8 mouse cellular contexts compared by ENCODE assay signal in the genomic region with DNA sequence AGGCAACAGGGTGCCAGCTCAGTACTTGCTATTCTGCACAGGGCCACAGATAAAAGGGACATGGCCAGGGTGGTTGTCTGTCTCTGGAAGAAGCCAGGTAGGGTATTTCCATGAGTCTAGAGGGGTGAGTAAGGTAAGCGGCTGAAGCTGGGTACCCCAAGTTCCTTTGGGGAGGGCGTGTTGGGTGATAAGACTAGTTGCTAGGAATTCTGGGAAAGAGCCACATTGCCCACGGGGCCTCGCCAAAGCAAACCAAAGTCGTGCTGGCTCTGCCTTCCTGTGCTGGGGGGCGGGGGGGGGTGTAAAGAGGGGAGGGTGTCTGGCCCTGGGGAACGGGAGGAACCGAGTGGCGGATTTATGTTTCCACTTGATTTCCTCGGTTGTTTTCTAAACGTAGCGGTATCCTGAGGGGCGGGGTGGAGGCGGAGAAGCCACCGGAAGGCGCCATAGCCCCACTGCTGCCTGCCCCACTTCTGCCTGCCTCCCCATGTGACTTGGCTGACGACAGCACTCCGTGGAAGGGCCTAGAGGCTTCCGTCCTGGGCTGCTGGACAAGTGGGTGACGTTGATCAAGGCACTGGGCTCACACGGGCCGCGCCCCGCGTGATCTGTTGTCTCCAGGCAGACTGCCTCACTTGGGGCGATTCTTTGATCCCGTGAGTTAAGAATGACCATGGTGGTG. TPM values are rescaled to one million over a fixed set of nuclear protein-coding genes. Genes with fewer than 3 reads are reported as not detected.
DNase-seq lines count a peak whose midpoint lies in the region; ATAC-seq lines count a peak whose summit lies in the region.

No protein-coding gene starts in this region.

- H3K9me3 ChIP-seq in kidney, embryonic 14.5 days (ENCODE audit: control insufficient read depth, low read length), result no peaks in the 10 kb centered on the region
- H3K9me3 ChIP-seq in neural tube, embryonic 15.5 days (replicated peaks), result no peaks in the 10 kb centered on the region
- H3K9me3 ChIP-seq in forebrain, embryonic 14.5 days (replicated peaks; ENCODE audit: control insufficient read depth, low read length), result no peaks in the 10 kb centered on the region

- H3K4me3 ChIP-seq in kidney, embryonic 14.5 days (ENCODE audit: low read length), result no peak overlapping the region
- H3K4me3 ChIP-seq in neural tube, embryonic 15.5 days (replicated peaks), result no peak overlapping the region
- H3K4me3 ChIP-seq in forebrain, embryonic 14.5 days (ENCODE audit: low read depth, low read length), result no peak overlapping the region

- H3K4me1 ChIP-seq in kidney, embryonic 14.5 days (ENCODE audit: control insufficient read depth, insufficient read depth, low read length), result 0 out of 2 replicates have a peak, but pooled peaks cover 8% of the 10 kb centered on the region
- H3K4me1 ChIP-seq in neural tube, embryonic 15.5 days, result no peaks in the 10 kb centered on the region
- no peaks in the 10 kb centered on the region for H3K4me1 ChIP-seq in forebrain, embryonic 14.5 days (ENCODE audit: control insufficient read depth, insufficient read depth, low read length)

- H3K9ac ChIP-seq in kidney, embryonic 14.5 days (ENCODE audit: low read depth, low read length), result no peak overlapping the region
- H3K9ac ChIP-seq in neural tube, embryonic 15.5 days (replicated peaks), result no peak overlapping the region
- H3K9ac ChIP-seq in forebrain, embryonic 14.5 days (ENCODE audit: low read length), result no peak overlapping the region

- H3K27me3 ChIP-seq in kidney, embryonic 14.5 days (ENCODE audit: control insufficient read depth, insufficient read depth, low read length), result no peaks in the 10 kb centered on the region
- no peaks in the 10 kb centered on the region for H3K27me3 ChIP-seq in neural tube, embryonic 15.5 days (replicated peaks)
- H3K27me3 ChIP-seq in forebrain, embryonic 14.5 days (replicated peaks; ENCODE audit: control insufficient read depth, insufficient read depth, low read length), result no peaks in the 10 kb centered on the region

- peak; percentile 74 for DNase-seq in kidney, adult 11 months
- peak; percentile 32 for DNase-seq in adrenal gland, adult 8-10 months
- DNase-seq in heart, postnatal 4 days, result peak; percentile 41
- peak; percentile 44 for DNase-seq in lung, postnatal 36 days
- peak; percentile 64 for DNase-seq in thymus, postnatal 4 days
- DNase-seq in forebrain, embryonic 14.5 days (ENCODE audit: low spot score), result no peak

- no peak overlapping the region for H3K27ac ChIP-seq in kidney, embryonic 14.5 days (ENCODE audit: low read depth, low read length)
- no peak overlapping the region for H3K27ac ChIP-seq in neural tube, embryonic 15.5 days (replicated peaks)
- no peak overlapping the region for H3K27ac ChIP-seq in forebrain, embryonic 14.5 days (ENCODE audit: low read depth, low read length)

- 73% methylated on average over 27 of the region's 27 CpGs for WGBS in kidney, embryonic 14.5 days
- WGBS in neural tube, embryonic 15.5 days, result 77% methylated on average over 27 of the region's 27 CpGs
- WGBS in forebrain, embryonic 14.5 days, result 80% methylated on average over 26 of the region's 27 CpGs

- no peaks in the 10 kb centered on the region for H3K36me3 ChIP-seq in kidney, embryonic 14.5 days (ENCODE audit: control insufficient read depth, insufficient read depth, low read length)
- H3K36me3 ChIP-seq in neural tube, embryonic 15.5 days, result no peaks in the 10 kb centered on the region
- no peaks in the 10 kb centered on the region for H3K36me3 ChIP-seq in forebrain, embryonic 14.5 days (ENCODE audit: control insufficient read depth, insufficient read depth, low read length)

- no peak for ATAC-seq in kidney, embryonic 14.5 days (ENCODE audit: low FRiP score, low TSS enrichment)
- no peak for ATAC-seq in neural tube, embryonic 15.5 days (ENCODE audit: low FRiP score)
- no peak for ATAC-seq in forebrain, embryonic 14.5 days

- H3K4me2 ChIP-seq in kidney, embryonic 14.5 days (replicated peaks; ENCODE audit: low read depth, low read length), result no peak overlapping the region
- no peak overlapping the region for H3K4me2 ChIP-seq in neural tube, embryonic 15.5 days
- no peak overlapping the region for H3K4me2 ChIP-seq in forebrain, embryonic 14.5 days (ENCODE audit: low read length)

RNA-seq across cellular contexts. Expression of gene Pick1, which starts 20.1 kb away (rescaled TPM):
- polyA plus RNA-seq in kidney, embryonic 14.5 days (2014; fragmentation: Nextera tagmentation; extraction: Ambion mirVana), result 25.8 and 31.4 TPM in 2 replicates
- total RNA-seq in adrenal gland, adult 8-10 months (2022), result 10 to 100 TPM; 18.1 to 38.0 (median 23.4) TPM
- total RNA-seq in heart, postnatal 4 days (2021), result 10 to 100 TPM; 24.5 to 26.0 TPM
- 89.9 and 99.7 TPM in 2 replicates for polyA plus RNA-seq in neural tube, embryonic 15.5 days (2015; fragmentation: Nextera tagmentation; extraction: Ambion mirVana)
- 36.9 and 45.3 TPM in 2 replicates for polyA plus RNA-seq in forebrain, embryonic 14.5 days (2014; fragmentation: Nextera tagmentation; extraction: Ambion mirVana)

RNA-seq across cellular contexts. Expression of gene Gm49486, which starts 20.3 kb away (rescaled TPM):
- 0.21 and 0.61 TPM in 2 replicates for polyA plus RNA-seq in kidney, embryonic 14.5 days (2014; fragmentation: Nextera tagmentation; extraction: Ambion mirVana)
- total RNA-seq in adrenal gland, adult 8-10 months (2022), result not detected
- under 1 TPM; 0.52 to 0.74 TPM for total RNA-seq in heart, postnatal 4 days (2021)
- 1.3 and 1.5 TPM in 2 replicates for polyA plus RNA-seq in neural tube, embryonic 15.5 days (2015; fragmentation: Nextera tagmentation; extraction: Ambion mirVana)
- polyA plus RNA-seq in forebrain, embryonic 14.5 days (2014; fragmentation: Nextera tagmentation; extraction: Ambion mirVana), result 0.69 and 0.98 TPM in 2 replicates

RNA-seq across cellular contexts. Expression of gene Sox10, which starts 43.9 kb away (rescaled TPM):
- 0.21 and 0.22 TPM in 2 replicates for polyA plus RNA-seq in kidney, embryonic 14.5 days (2014; fragmentation: Nextera tagmentation; extraction: Ambion mirVana)
- total RNA-seq in adrenal gland, adult 8-10 months (2022), result 1 to 10 TPM; 1.4 to 2.6 (median 2.4) TPM
- total RNA-seq in heart, postnatal 4 days (2021), result under 1 TPM; 0.55 to 0.90 TPM
- polyA plus RNA-seq in neural tube, embryonic 15.5 days (2015; fragmentation: Nextera tagmentation; extraction: Ambion mirVana), result 11.6 and 13.4 TPM in 2 replicates
- polyA plus RNA-seq in forebrain, embryonic 14.5 days (2014; fragmentation: Nextera tagmentation; extraction: Ambion mirVana), result 0.89 and 1.9 TPM in 2 replicates

RNA-seq across cellular contexts. Expression of gene Slc16a8, which starts 45.7 kb away (rescaled TPM):
- 0.39 and 0.50 TPM in 2 replicates for polyA plus RNA-seq in kidney, embryonic 14.5 days (2014; fragmentation: Nextera tagmentation; extraction: Ambion mirVana)
- total RNA-seq in adrenal gland, adult 8-10 months (2022), result not detected
- total RNA-seq in heart, postnatal 4 days (2021), result under 1 TPM; 0.23 to 0.31 TPM
- 0.27 and 0.40 TPM in 2 replicates for polyA plus RNA-seq in neural tube, embryonic 15.5 days (2015; fragmentation: Nextera tagmentation; extraction: Ambion mirVana)
- polyA plus RNA-seq in forebrain, embryonic 14.5 days (2014; fragmentation: Nextera tagmentation; extraction: Ambion mirVana), result 0.60 and 0.83 TPM in 2 replicates
